Mouse (Mus musculus): ENCODE measurements around the gene Slc6a11. TPM values are rescaled to one million over a fixed set of nuclear protein-coding genes. Genes with fewer than 3 reads are reported as not detected.

Slc6a11 gene
- 1.2 and 1.4 TPM in 2 replicates for polyA plus RNA-seq (2012; rRNA removed)

GRCm38 (mm10) chr6:114131122-114131872 lies at the start of gene Slc6a11:
Slc6a11 (plus strand) TSS chr6:114131241.

GRCm38 (mm10) chr6:114282469-114283277 lies 151.6 kb downstream of the Slc6a11 start, which contains the start of gene Slc6a1:
Slc6a1 (plus strand) TSS chr6:114282635.

Other genes with a start within 250 kb of the Slc6a11 start
- 0.13 and 0.16 TPM in 2 replicates for gene Atp2b2, start 88.6 kb upstream of the Slc6a11 start, polyA plus RNA-seq (2012; rRNA removed)
- 0.55 and 0.82 TPM in 2 replicates for gene Slc6a1, start 151.4 kb downstream of the Slc6a11 start, polyA plus RNA-seq (2012; rRNA removed)

All from stomach, adult 2 months (tissue).